Mouse (Mus musculus): ENCODE data around the gene Endog. TPM values are rescaled to one million over a fixed set of nuclear protein-coding genes. Genes with fewer than 3 reads are reported as not detected.

Endog gene
- total and polyA plus RNA-seq, 3 experiments: 90.6 to 119 (median 93.3) TPM

GRCm38 (mm10) chr2:30182424-30182823 is 11.1 kb downstream of the Endog start:
- 93% methylated on average over 2 of the region's 2 CpGs for WGBS

GRCm38 (mm10) chr2:30183721-30184120 is 12.4 kb downstream of the Endog start:
- no peak overlapping the region for H3K4me3 ChIP-seq
- WGBS: 67% methylated on average over 3 of the region's 3 CpGs

More at GRCm38 (mm10) chr2:30182424-30182823, 11.1 kb downstream of the Endog start:
- intact Hi-C loops (cut with DNase I): no loop called here
- no peak for TF ChIP-seq CTCF (IDR thresholded peaks at IDR 0.05)
- Histone ChIP-seq H3K79me2 (replicated peaks; ENCODE audit: control insufficient read depth, insufficient read depth, low read length) (no peaks in the 10 kb centered on the region), H3K9ac (ENCODE audit: low read depth, low read length) (no peak overlapping the region), H3K36me3 (ENCODE audit: control insufficient read depth, insufficient read depth, low read length) (no peaks in the 10 kb centered on the region), H3K27ac (no peak overlapping the region), H3K4me3 (no peak overlapping the region), H3K4me1 (ENCODE audit: control insufficient read depth, insufficient read depth, low read length) (0 out of 2 replicates have a peak, but pooled peaks cover under 1% of the 10 kb centered on the region), H3K27me3 (ENCODE audit: control insufficient read depth, insufficient read depth, low read length) (no peaks in the 10 kb centered on the region)
- no peak for DNase-seq

GRCm38 (mm10) chr2:30185276-30185675 is 14.0 kb downstream of the Endog start:
- Histone ChIP-seq H3K36me3 (ENCODE audit: control insufficient read depth, insufficient read depth, low read length) (no peaks in the 10 kb centered on the region), H3K4me3 (no peak overlapping the region), H3K27me3 (ENCODE audit: control insufficient read depth, insufficient read depth, low read length) (no peaks in the 10 kb centered on the region), H3K27ac (no peak overlapping the region), H3K9ac (ENCODE audit: low read depth, low read length) (no peak overlapping the region), H3K4me1 (ENCODE audit: control insufficient read depth, insufficient read depth, low read length) (no peaks in the 10 kb centered on the region), H3K79me2 (replicated peaks; ENCODE audit: control insufficient read depth, insufficient read depth, low read length) (no peaks in the 10 kb centered on the region)
- no peak for DNase-seq
- intact Hi-C loops (cut with DNase I): no loop called here
- TF ChIP-seq POLR2A (IDR thresholded peaks at IDR 0.05; ENCODE audit: insufficient read depth, low read depth, low read length): no peak
- no peak for TF ChIP-seq EP300 (IDR thresholded peaks at IDR 0.05; ENCODE audit: insufficient read depth, low read depth, low read length)
- no peak for TF ChIP-seq CTCF (IDR thresholded peaks at IDR 0.05)
- WGBS: 75% methylated on average over 6 of the region's 6 CpGs

More at GRCm38 (mm10) chr2:30183721-30184120, 12.4 kb downstream of the Endog start:
- Histone ChIP-seq H3K79me2 (replicated peaks; ENCODE audit: control insufficient read depth, insufficient read depth, low read length) (no peaks in the 10 kb centered on the region), H3K27ac (no peak overlapping the region), H3K4me1 (ENCODE audit: control insufficient read depth, insufficient read depth, low read length) (no peaks in the 10 kb centered on the region), H3K9ac (ENCODE audit: low read depth, low read length) (no peak overlapping the region), H3K36me3 (ENCODE audit: control insufficient read depth, insufficient read depth, low read length) (no peaks in the 10 kb centered on the region), H3K27me3 (ENCODE audit: control insufficient read depth, insufficient read depth, low read length) (no peaks in the 10 kb centered on the region)
- no peak for DNase-seq
- TF ChIP-seq EP300 (IDR thresholded peaks at IDR 0.05; ENCODE audit: insufficient read depth, low read depth, low read length) (no peak), POLR2A (IDR thresholded peaks at IDR 0.05; ENCODE audit: insufficient read depth, low read depth, low read length) (no peak), CTCF (IDR thresholded peaks at IDR 0.05) (no peak)
- intact Hi-C loops (cut with DNase I): no loop called here

GRCm38 (mm10) chr2:30185681-30186080 is 14.4 kb downstream of the Endog start:
- no peaks in the 10 kb centered on the region for H3K36me3 ChIP-seq (ENCODE audit: control insufficient read depth, insufficient read depth, low read length)
- intact Hi-C loops (cut with DNase I): no loop called here
- H3K9ac ChIP-seq (ENCODE audit: low read depth, low read length): no peak overlapping the region
- no peak overlapping the region for H3K27ac ChIP-seq
- no peaks in the 10 kb centered on the region for H3K79me2 ChIP-seq (replicated peaks; ENCODE audit: control insufficient read depth, insufficient read depth, low read length)
- no peak overlapping the region for H3K4me3 ChIP-seq
- no peaks in the 10 kb centered on the region for H3K27me3 ChIP-seq (ENCODE audit: control insufficient read depth, insufficient read depth, low read length)
- no peaks in the 10 kb centered on the region for H3K4me1 ChIP-seq (ENCODE audit: control insufficient read depth, insufficient read depth, low read length)
- no peak for TF ChIP-seq EP300 (IDR thresholded peaks at IDR 0.05; ENCODE audit: insufficient read depth, low read depth, low read length)
- no peak for TF ChIP-seq CTCF (IDR thresholded peaks at IDR 0.05)
- TF ChIP-seq POLR2A (IDR thresholded peaks at IDR 0.05; ENCODE audit: insufficient read depth, low read depth, low read length): no peak
- WGBS: 71% methylated on average over 3 of the region's 3 CpGs
- no peak for DNase-seq

- no peak for TF ChIP-seq POLR2A (IDR thresholded peaks at IDR 0.05; ENCODE audit: insufficient read depth, low read depth, low read length)
- no peak for TF ChIP-seq CTCF (IDR thresholded peaks at IDR 0.05)
- no peak for TF ChIP-seq EP300 (IDR thresholded peaks at IDR 0.05; ENCODE audit: insufficient read depth, low read depth, low read length)
- H3K4me1 ChIP-seq (ENCODE audit: control insufficient read depth, insufficient read depth, low read length): no peaks in the 10 kb centered on the region
- H3K27ac ChIP-seq: no peak overlapping the region
- H3K9ac ChIP-seq (ENCODE audit: low read depth, low read length): no peak overlapping the region
- H3K36me3 ChIP-seq (ENCODE audit: control insufficient read depth, insufficient read depth, low read length): no peaks in the 10 kb centered on the region
- no peak for DNase-seq
- WGBS: 85% methylated on average over 12 of the region's 12 CpGs
- intact Hi-C loops (cut with DNase I): no loop called here
- H3K4me3 ChIP-seq: no peak overlapping the region
- H3K27me3 ChIP-seq (ENCODE audit: control insufficient read depth, insufficient read depth, low read length): no peaks in the 10 kb centered on the region
- H3K79me2 ChIP-seq (replicated peaks; ENCODE audit: control insufficient read depth, insufficient read depth, low read length): no peaks in the 10 kb centered on the region
Observed at GRCm38 (mm10) chr2:30191790-30192580, 20.7 kb downstream of the Endog start.

GRCm38 (mm10) chr2:30194656-30195055 is 23.4 kb downstream of the Endog start:
- H3K9ac ChIP-seq (ENCODE audit: low read depth, low read length): no peak overlapping the region
- no peaks in the 10 kb centered on the region for H3K4me1 ChIP-seq (ENCODE audit: control insufficient read depth, insufficient read depth, low read length)
- no peak for DNase-seq
- H3K4me3 ChIP-seq: no peak overlapping the region
- no peak for TF ChIP-seq EP300 (IDR thresholded peaks at IDR 0.05; ENCODE audit: insufficient read depth, low read depth, low read length)
- TF ChIP-seq CTCF (IDR thresholded peaks at IDR 0.05): no peak
- no peak for TF ChIP-seq POLR2A (IDR thresholded peaks at IDR 0.05; ENCODE audit: insufficient read depth, low read depth, low read length)
- H3K27ac ChIP-seq: no peak overlapping the region
- H3K36me3 ChIP-seq (ENCODE audit: control insufficient read depth, insufficient read depth, low read length): no peaks in the 10 kb centered on the region
- no peaks in the 10 kb centered on the region for H3K27me3 ChIP-seq (ENCODE audit: control insufficient read depth, insufficient read depth, low read length)
- H3K79me2 ChIP-seq (replicated peaks; ENCODE audit: control insufficient read depth, insufficient read depth, low read length): no peaks in the 10 kb centered on the region
- intact Hi-C loops (cut with DNase I): no loop called here
- 73% methylated on average over 3 of the region's 3 CpGs for WGBS
